Mouse (Mus musculus) layer of hippocampus, adult 8-10 months (tissue): Measurements from ENCODE around the gene Mcoln1. TPM values are rescaled to one million over a fixed set of nuclear protein-coding genes. Genes with fewer than 3 reads are reported as not detected.
A peak's percentile ranks its signal among the peaks of the same experiment; 100 is the strongest.

Source experiments
- DNase-seq, 2 experiments: peaks; one replicate each; pipeline ENCODE4 v3.0.0; 2022; ENCODE audit warnings: low spot score in 2 of 2
- total RNA-seq, 4 experiments: library from RNA; stranded (reverse); gene quantifications; 2 replicates each; pipeline ENCODE4 v1.2.4; 2022

Mcoln1 gene
- total RNA-seq, 4 experiments from 2014 or later = 83.5 to 97.9 (median 89.6) TPM

DNA sequence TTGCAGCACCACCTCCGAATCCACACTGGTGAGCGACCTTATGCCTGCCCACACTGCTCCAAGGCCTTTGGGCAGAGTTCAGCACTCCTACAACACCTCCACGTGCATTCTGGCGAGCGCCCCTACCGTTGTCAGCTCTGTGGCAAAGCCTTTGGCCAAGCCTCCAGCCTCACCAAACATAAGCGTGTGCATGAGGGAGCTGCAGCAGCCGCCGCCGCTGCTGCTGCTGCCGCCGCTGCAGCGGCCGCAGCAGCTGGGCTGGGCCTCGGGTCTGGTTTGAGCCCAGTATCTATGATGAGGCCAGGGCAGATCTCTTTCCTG, 3.9 kb upstream of the Mcoln1 start:
- DNase-seq = no peak

- DNase-seq = no peak
Measured at GRCm38 (mm10) chr8:3498583-3498982, 1.7 kb upstream of the Mcoln1 start.

GRCm38 (mm10) chr8:3499751-3500150, 506 bp upstream of the Mcoln1 start:
- no peak for DNase-seq

GRCm38 (mm10) chr8:3502217-3502616, 2.0 kb downstream of the Mcoln1 start:
- DNase-seq = no peak

DNA sequence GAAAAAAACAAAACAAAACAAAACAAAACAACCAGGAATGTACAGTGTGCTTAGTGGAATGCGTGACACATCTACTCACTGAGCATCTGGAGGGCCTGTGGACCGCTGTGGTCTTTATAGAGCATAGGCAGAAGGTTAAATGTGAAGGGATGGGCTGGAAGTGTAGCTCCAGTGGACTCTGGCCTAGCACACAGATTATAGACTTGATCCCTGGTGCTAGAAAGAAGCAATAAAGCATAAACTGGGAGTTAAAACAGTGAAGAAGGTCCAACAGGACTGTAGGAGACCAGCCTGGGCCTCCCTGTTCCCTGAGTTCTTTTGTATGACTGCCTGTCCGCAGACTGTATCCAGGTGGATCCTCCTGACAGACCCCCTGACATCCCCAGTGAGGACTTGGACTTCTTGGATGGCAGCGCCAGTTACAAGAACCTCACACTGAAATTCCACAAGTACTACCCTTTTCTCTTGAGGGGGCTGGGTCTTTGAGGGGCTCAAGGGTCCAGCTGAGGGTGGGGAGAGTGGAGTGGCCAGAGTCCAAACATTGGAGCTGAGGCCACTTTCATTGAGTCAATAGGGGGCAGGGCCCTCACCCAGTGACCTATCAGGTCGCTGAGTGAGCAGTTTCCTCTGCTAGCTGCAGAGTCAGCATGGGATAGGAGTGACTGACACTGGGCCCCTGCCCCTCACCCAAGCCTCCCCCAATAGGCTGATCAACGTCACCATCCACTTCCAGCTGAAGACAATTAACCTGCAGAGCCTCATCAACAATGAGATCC, 7.9 kb downstream of the Mcoln1 start:
- DNase-seq = no peak

GRCm38 (mm10) chr8:3514681-3515247, 14.5 kb downstream of the Mcoln1 start:
- no peak for DNase-seq

GRCm38 (mm10) chr8:3515260-3515671, 15.0 kb downstream of the Mcoln1 start, which contains the start of gene Pnpla6:
Gene Pnpla6 (plus strand): TSS chr8:3515384.
- DNase-seq = peak; percentile 83 to 90

- peak; percentile 64 to 70 for DNase-seq
Measured at GRCm38 (mm10) chr8:3515771-3516417, 15.6 kb downstream of the Mcoln1 start.

DNA sequence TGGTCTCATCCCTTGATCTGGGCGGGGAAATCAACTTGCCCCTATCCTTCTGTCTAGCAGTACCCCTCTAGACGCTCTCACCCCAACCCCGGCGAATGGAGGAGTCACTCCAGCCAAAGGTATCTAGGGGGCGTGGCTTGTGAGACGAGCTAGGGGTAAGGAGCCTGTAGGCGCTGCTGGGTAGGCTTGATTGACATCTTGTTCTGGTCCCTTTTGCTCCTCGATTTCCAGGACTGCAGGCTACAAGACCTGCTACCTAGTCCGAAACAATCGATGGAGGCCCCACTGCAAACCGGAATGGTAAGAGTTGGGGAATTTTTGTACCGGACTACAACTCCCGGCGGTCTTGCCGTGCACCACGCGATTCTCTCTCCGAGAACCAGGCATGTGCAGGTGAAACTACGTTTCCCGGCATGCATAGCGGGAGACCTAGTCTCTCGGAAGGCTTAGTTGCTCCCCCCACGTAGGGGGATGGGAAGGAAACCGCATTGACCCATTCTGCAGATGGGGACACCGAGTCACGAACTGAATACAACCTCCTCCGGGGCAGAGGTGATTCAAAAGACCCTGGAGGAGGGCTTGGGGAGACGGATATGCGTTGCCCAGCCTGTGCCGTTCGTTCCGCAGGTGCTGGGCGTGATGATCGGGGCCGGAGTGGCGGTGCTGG, 16.3 kb downstream of the Mcoln1 start:
- DNase-seq = peak; percentile 95 to 96

DNA sequence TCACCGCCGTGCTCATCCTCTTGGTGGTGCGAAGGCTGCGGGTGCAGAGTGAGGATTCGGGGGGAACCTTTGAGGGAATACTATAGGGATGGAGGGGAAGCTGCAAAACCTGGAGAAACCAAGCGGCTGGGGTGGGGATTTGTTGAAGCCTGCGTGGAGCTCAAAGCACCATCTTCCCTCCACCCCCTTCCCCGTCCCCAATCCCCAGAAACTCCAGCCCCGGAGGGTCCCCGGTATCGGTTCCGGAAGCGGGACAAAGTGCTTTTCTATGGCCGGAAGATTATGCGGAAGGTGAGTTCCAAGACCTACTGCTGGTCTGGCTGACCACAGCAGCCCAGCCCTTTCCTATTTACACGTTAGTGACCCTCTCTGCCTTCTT, 16.8 kb downstream of the Mcoln1 start:
- DNase-seq = no peak

- no peak for DNase-seq
Measured at GRCm38 (mm10) chr8:3522007-3522697, 21.9 kb downstream of the Mcoln1 start.

DNA sequence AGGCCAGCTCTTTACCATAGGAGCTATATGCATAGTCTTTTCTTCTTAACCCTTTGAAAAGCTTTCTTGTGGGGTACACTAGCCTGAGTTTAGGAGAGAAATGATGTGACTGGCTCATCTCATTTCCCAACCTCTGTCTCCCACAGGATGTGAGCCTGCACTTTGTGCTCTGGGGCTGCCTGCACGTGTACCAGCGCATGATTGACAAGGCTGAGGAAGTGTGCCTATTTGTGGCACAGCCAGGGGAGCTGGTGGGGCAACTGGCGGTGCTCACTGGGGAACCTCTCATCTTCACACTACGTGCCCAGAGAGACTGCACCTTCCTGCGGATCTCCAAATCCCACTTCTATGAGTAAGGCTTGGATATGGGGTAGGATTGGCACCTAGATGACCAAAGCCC, 30.6 kb downstream of the Mcoln1 start:
- DNase-seq = no peak

- DNase-seq = no peak
Measured at GRCm38 (mm10) chr8:3531936-3532335, 31.7 kb downstream of the Mcoln1 start.

GRCm38 (mm10) chr8:3536053-3536841, 36.0 kb downstream of the Mcoln1 start:
- no peak for DNase-seq

DNA sequence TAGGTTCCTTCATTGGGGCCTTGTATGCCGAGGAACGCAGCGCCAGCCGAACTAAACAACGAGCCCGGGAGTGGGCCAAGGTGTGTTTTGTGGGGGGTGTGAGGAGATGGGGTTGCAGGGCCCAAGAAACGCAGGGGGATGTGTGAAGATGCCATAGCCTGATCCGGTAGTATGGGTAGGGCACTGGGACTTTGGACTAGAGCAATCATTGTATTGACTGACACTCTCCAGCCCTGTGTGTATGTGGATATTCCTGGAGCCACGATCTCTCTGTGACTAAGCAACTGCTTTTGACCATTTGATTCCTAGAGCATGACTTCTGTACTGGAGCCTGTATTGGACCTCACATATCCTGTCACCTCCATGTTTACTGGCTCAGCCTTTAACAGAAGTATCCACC, 36.7 kb downstream of the Mcoln1 start:
- no peak for DNase-seq

DNA sequence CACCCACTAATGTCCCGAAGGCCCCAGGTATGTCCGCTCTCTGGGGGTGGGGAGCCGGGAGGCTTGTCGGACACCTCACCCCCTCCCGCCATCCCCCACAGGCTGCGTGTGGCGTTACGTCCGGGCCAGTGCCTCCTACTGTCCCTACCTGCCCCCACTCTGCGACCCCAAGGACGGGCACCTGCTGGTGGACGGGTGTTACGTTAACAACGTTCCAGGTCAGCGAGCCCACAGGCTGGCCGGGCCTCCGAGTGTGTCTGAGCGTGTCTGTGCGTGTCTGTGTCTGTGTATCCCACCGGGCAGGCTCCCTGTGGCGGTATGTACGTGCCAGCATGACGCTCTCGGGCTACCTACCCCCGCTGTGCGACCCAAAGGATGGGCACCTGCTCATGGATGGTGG, 37.4 kb downstream of the Mcoln1 start:
- DNase-seq = no peak

- no peak for DNase-seq
Measured at GRCm38 (mm10) chr8:3539146-3539545, 38.9 kb downstream of the Mcoln1 start.

GRCm38 (mm10) chr8:3540076-3540475, 39.8 kb downstream of the Mcoln1 start:
- DNase-seq = no peak

- DNase-seq = no peak
Measured at GRCm38 (mm10) chr8:3546511-3546910, 46.3 kb downstream of the Mcoln1 start.

DNA sequence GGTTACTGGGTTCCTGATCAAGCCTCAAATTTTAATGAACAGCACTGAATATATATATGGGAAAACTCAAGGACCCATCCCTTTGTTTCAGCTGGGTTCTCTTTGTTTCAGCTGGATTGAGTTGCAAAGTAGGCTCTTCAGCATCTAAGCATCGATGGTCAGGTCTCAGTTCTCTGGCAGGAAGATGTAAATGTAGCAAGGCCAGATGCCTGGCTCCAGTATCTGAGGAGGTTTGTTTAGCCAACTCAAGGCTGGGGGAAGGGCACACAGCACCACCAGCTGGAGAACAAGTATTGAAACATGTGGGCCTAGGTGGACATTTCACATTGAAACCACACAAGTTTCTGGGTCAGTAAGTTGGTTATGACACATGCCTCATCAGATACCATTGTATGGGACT, 52.0 kb downstream of the Mcoln1 start:
- no peak for DNase-seq

DNA sequence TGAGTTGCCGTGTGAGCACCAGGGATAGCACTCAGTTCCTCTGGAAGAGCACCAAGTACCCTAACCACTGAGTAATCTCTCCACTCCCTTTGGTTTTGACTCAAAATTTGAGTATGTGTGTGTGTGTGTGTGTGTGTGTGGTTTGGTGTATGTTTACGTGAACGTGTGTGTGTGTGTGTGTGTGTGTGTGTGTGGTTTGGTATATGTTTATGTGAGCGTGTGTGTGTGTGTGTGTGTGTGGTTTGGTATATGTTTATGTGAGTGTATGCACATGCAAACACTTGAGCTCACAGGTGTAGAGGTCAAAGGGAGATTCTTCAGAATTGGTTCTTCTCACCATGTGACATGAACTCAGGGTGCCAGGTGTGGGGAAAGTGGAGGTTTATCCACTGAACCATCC, 55.9 kb downstream of the Mcoln1 start:
- DNase-seq = no peak
